In the genomic region with DNA sequence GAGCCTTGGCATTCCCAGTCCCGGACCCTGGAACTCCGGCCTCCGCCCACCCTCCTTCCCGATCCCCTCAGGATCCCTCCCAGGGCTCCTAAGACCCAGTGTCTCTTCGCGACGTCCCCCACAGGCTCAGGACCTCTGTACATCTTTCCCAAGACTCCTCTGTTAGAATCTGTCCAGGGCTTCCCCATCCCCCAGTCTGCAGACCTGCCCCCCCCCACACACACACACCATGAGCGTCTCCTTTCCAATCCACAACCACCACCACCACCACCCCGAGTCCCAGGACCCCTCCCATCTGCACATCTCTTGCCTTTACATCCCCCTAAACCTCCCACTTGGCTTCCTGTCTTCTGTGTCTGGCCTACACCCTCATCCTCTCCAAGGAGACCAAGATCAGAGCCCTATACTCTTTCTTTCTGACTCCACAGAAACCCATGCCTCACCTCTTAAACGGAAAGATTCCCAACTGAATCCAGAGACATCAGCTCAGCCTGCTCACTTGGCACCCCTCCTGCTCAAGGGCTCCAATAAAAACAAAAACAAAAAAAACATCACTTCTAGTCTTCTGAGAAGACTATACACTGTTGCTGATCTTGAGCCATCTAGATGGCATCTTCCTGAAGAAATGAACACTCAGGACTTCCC, we compare ENCODE assay signal across 8 mouse cellular contexts. TPM values are rescaled to one million over a fixed set of nuclear protein-coding genes. Genes with fewer than 3 reads are reported as not detected.
DNase-seq lines count a peak whose midpoint lies in the region; ATAC-seq lines count a peak whose summit lies in the region.

No protein-coding gene starts in this region.

- no peak overlapping the region for H3K27ac ChIP-seq in heart, embryonic 12.5 days (ENCODE audit: poor library complexity, severe bottlenecking)
- peak overlapping the region; percentile 89 for H3K27ac ChIP-seq in hindbrain, embryonic 10.5 days
- H3K27ac ChIP-seq in midbrain, embryonic 10.5 days (replicated peaks), result peak overlapping the region; percentile 84

- intact Hi-C loops in heart, postnatal 36 days (cut with DNase I), result loop anchor here (5.0 to 10.0 kb wide), 5 partner anchors 85 to 510 kb away; a partner anchor contains a TSS

- peaks cover 9% of the 10 kb centered on the region for H3K4me1 ChIP-seq in heart, embryonic 12.5 days (replicated peaks)
- H3K4me1 ChIP-seq in hindbrain, embryonic 10.5 days (replicated peaks), result peaks cover 13% of the 10 kb centered on the region
- H3K4me1 ChIP-seq in midbrain, embryonic 10.5 days, result peaks cover 11% of the 10 kb centered on the region

- 9% methylated on average over 10 of the region's 10 CpGs for WGBS in heart, embryonic 12.5 days
- WGBS in hindbrain, embryonic 10.5 days, result 14% methylated on average over 10 of the region's 10 CpGs
- 12% methylated on average over 10 of the region's 10 CpGs for WGBS in midbrain, embryonic 10.5 days

- H3K27me3 ChIP-seq in heart, embryonic 12.5 days (replicated peaks), result no peaks in the 10 kb centered on the region
- no peaks in the 10 kb centered on the region for H3K27me3 ChIP-seq in hindbrain, embryonic 10.5 days (ENCODE audit: insufficient read depth, poor library complexity, severe bottlenecking)
- peaks cover 5% of the 10 kb centered on the region; the same call in 1 of the 2 replicates for H3K27me3 ChIP-seq in midbrain, embryonic 10.5 days (ENCODE audit: low read depth, poor library complexity, severe bottlenecking)

- no peaks in the 10 kb centered on the region for H3K9me3 ChIP-seq in heart, embryonic 12.5 days (replicated peaks)
- H3K9me3 ChIP-seq in hindbrain, embryonic 10.5 days, result no peaks in the 10 kb centered on the region
- no peaks in the 10 kb centered on the region for H3K9me3 ChIP-seq in midbrain, embryonic 10.5 days (replicated peaks)

- ATAC-seq in heart, embryonic 12.5 days (ENCODE audit: insufficient number of reproducible peaks, low FRiP score), result no peak

- peak overlapping the region; percentile 94 for H3K9ac ChIP-seq in heart, embryonic 12.5 days

- DNase-seq in heart, postnatal 36 days, result no peak
- peak; percentile 27 for DNase-seq in MN1 (ENCODE audit: low spot score)
- DNase-seq in hindbrain, embryonic 10.5 days (ENCODE audit: low spot score), result no peak
- no peak for DNase-seq in midbrain, embryonic 10.5 days (ENCODE audit: low spot score)
- DNase-seq in adrenal gland, adult 8-10 months, result no peak
- no peak for DNase-seq in ovary, postnatal 10 days (ENCODE audit: low spot score)
- no peak for DNase-seq in lung, postnatal 36 days

- no peaks in the 10 kb centered on the region for H3K36me3 ChIP-seq in heart, embryonic 12.5 days
- no peaks in the 10 kb centered on the region for H3K36me3 ChIP-seq in hindbrain, embryonic 10.5 days
- H3K36me3 ChIP-seq in midbrain, embryonic 10.5 days, result no peaks in the 10 kb centered on the region

- peak overlapping the region; percentile 91 for H3K4me3 ChIP-seq in heart, embryonic 12.5 days
- H3K4me3 ChIP-seq in hindbrain, embryonic 10.5 days, result peak overlapping the region; percentile 84
- peak overlapping the region; percentile 84 for H3K4me3 ChIP-seq in midbrain, embryonic 10.5 days

- H3K4me2 ChIP-seq in heart, embryonic 12.5 days, result peak overlapping the region; percentile 95

RNA-seq across cellular contexts. Expression of a gene that starts 0.6 kb away (rescaled TPM):
- 15.2 and 18.4 TPM in 2 replicates for polyA plus RNA-seq in heart, embryonic 12.5 days (2016; fragmentation: Nextera tagmentation; extraction: Ambion mirVana)
- total RNA-seq in heart, postnatal 36 days (2021), result 10 to 100 TPM; 20.3 to 26.9 TPM
- 28.1 and 43.7 TPM in 2 replicates for polyA plus RNA-seq in hindbrain, embryonic 10.5 days (2016; fragmentation: Nextera tagmentation; extraction: Ambion mirVana)
- polyA plus RNA-seq in midbrain, embryonic 10.5 days (2016; fragmentation: Nextera tagmentation; extraction: Ambion mirVana), result 24.9 and 38.1 TPM in 2 replicates
- total RNA-seq in adrenal gland, adult 8-10 months (2022), result 10 to 100 TPM; 40.0 to 81.6 (median 54.5) TPM

RNA-seq across cellular contexts. Expression of a gene that starts 33.1 kb away (rescaled TPM):
- not detected in 2 replicates for polyA plus RNA-seq in heart, embryonic 12.5 days (2016; fragmentation: Nextera tagmentation; extraction: Ambion mirVana)
- total RNA-seq in heart, postnatal 36 days (2021), result not detected
- not detected in 2 replicates for polyA plus RNA-seq in hindbrain, embryonic 10.5 days (2016; fragmentation: Nextera tagmentation; extraction: Ambion mirVana)
- not detected in 2 replicates for polyA plus RNA-seq in midbrain, embryonic 10.5 days (2016; fragmentation: Nextera tagmentation; extraction: Ambion mirVana)
- 1 to 10 TPM in 1 of 4 experiments, under 1 TPM in 3; 0.35 to 1.2 (median 0.67) TPM for total RNA-seq in adrenal gland, adult 8-10 months (2022)

RNA-seq across cellular contexts. Expression of a gene that starts 50.3 kb away (rescaled TPM):
- 0.18 and 0.24 TPM in 2 replicates for polyA plus RNA-seq in heart, embryonic 12.5 days (2016; fragmentation: Nextera tagmentation; extraction: Ambion mirVana)
- total RNA-seq in heart, postnatal 36 days (2021), result not detected
- polyA plus RNA-seq in hindbrain, embryonic 10.5 days (2016; fragmentation: Nextera tagmentation; extraction: Ambion mirVana), result 13.1 and 27.1 TPM in 2 replicates
- 10.8 and 18.6 TPM in 2 replicates for polyA plus RNA-seq in midbrain, embryonic 10.5 days (2016; fragmentation: Nextera tagmentation; extraction: Ambion mirVana)
- 10 to 100 TPM in 2 of 4 experiments, 1 to 10 TPM in 2; 5.8 to 12.8 (median 9.8) TPM for total RNA-seq in adrenal gland, adult 8-10 months (2022)

RNA-seq across cellular contexts. Expression of a gene that starts 59.6 kb away (rescaled TPM):
- 0.28 TPM in 1 of 2 replicates, not detected in the other for polyA plus RNA-seq in heart, embryonic 12.5 days (2016; fragmentation: Nextera tagmentation; extraction: Ambion mirVana)
- under 1 TPM; 0.24 to 0.67 TPM for total RNA-seq in heart, postnatal 36 days (2021)
- polyA plus RNA-seq in hindbrain, embryonic 10.5 days (2016; fragmentation: Nextera tagmentation; extraction: Ambion mirVana), result 0.30 TPM in 1 of 2 replicates, not detected in the other
- polyA plus RNA-seq in midbrain, embryonic 10.5 days (2016; fragmentation: Nextera tagmentation; extraction: Ambion mirVana), result 0.19 TPM in 2 replicates
- total RNA-seq in adrenal gland, adult 8-10 months (2022), result 10 to 100 TPM; 27.4 to 59.1 (median 32.8) TPM
